Mouse (Mus musculus) Patski (cell line): ENCODE data around the gene Hpcal1. TPM values are rescaled to one million over a fixed set of nuclear protein-coding genes. Genes with fewer than 3 reads are reported as not detected.
A peak's percentile ranks its signal among the peaks of the same experiment; 100 is the strongest.

Experiments
- ATAC-seq: fragments of 100-300 bp; one replicate; pipeline ENCODE4 v1.8.0; 2021
- CTCF ChIA-PET: fragments of 350-600 bp; sonication (Branson Sonifier 250); formaldehyde crosslinking; loops from one replicate; lab custom pipeline; 2022; ENCODE audit warnings: inconsistent platforms; lab: Charles Lee
- POLR2A ChIA-PET: fragments of 350-600 bp; sonication (Branson Sonifier 250); formaldehyde crosslinking; loops from one replicate; lab custom pipeline; 2022; ENCODE audit warnings: antibody characterized with exemption, inconsistent platforms; lab: Charles Lee
- DNase-seq: peaks from one replicate; pipeline ENCODE4 v3.0.0-alpha.2; 2011; ENCODE audit warnings: low read depth, low spot score
- H3K27me3 ChIP-seq: fragments of 371-371 bp; one replicate; pipeline ENCODE4 v1.5.1; 2021
- CTCF ChIP-seq: fragments of 100-300 bp; IDR thresholded peaks from one replicate; pipeline ENCODE4 v1.5.1; 2021
- in situ Hi-C: fragments of 300-500 bp; cut with MboI; formaldehyde crosslinking; loops from 3 replicates; pipeline ENCODE4 v1.11.1; 2018; ENCODE audit warnings: low pct_unique_long_range_greater_than_20kb, mixed read lengths
- polyA plus RNA-seq: library from polyadenylated mRNA; unstranded; gene quantifications from one replicate; pipeline ENCODE4 v1.2.3, GENCODE M21; 2021

Hpcal1 gene
- polyA plus RNA-seq, 1 experiment from 2014 or later: 39.5 TPM

DNA sequence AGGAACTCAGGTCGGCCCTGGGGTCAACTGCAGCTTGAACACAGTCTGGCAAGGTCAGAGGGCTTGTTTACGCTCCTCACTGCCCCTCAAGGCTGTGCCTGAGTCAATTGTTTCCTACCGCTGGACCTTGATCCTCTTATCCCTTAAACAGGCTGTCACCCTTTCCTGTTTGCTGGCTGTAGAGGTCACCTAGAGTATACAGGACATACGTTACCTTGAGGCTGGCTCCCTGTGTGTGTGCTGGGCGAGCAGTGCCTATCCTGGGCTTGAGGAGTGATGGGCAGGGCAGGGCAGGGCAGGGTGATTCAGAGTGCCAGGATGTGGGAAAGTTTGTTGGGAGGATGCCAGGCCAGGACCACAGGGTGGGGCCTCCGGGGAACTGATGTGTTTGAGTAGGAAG lies 47.8 kb downstream of the Hpcal1 start:
- in situ Hi-C loops: loop anchor here (25.0 kb wide), 1 partner anchor 876 kb away; no protein-coding TSS in a partner anchor
- H3K27me3 ChIP-seq: no peaks in the 10 kb centered on the region
- ATAC-seq (peak; percentile 60), DNase-seq (no peak)
- TF ChIP-seq CTCF: no peak
- ChIA-PET POLR2A (interaction anchor here (0.9 kb wide), 1 partner anchor 180 kb away, joined by 5 read pairs; no protein-coding TSS in a partner anchor), CTCF (no interaction called here)

DNA sequence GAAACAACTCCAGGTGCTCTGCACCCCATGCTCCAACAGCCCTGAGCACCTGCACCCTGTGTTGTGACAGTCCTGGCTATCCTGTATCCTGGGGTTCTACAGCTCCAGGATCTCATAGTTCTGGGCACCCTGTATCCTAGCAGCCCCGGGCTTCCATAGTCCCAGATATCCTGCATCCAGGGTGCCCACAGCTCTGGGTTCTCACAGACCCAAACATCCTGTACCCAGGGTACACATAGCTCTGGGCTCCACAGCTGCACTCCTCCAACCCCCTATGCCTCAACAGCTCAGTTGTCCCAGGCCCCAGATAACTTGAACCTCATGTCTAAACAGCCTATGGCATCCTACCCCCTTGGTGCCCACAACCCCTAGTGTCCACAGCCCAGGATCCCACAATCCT lies 49.6 kb downstream of the Hpcal1 start:
- ChIA-PET POLR2A (no interaction called here), CTCF (no interaction called here)
- no peaks in the 10 kb centered on the region for H3K27me3 ChIP-seq
- TF ChIP-seq CTCF: no peak
- no peak for ATAC-seq
- no peak for DNase-seq
- in situ Hi-C loops: loop anchor here (25.0 kb wide), 1 partner anchor 878 kb away; no protein-coding TSS in a partner anchor

DNA sequence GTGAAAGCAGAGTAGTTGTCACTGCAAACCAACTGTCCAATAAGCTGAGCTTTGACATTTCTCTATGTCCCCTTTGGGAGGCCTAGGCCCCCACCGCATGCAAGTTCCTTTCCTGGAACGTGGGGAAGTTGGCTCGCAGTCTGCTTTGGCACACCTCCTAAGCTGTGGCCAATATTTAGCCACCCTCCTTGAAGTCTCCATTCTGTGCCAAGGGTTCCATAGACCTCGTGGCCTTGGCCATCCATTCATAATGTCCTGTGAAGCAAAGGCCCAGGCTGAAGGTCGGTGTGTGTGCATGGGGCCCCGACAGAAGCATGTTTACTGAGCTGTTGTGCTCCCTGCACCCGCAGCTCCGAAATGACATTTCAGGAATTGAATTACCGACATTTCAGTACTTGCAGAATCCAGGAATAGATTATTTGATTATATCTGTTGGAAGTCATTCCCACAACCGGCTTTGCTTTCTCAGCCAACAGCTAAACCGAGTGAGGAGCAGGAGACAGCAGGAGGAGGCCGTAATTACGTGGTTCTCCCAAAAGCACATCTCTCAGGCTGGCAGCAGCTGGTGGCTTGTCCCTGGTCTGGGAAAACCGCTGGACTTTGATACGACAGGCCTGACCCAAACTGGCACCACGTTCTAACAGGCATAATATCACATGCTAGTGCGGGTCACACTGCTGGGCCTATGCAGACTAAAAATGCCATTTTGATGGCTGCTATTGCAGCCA lies 51.1 kb downstream of the Hpcal1 start:
- no peak for TF ChIP-seq CTCF
- CTCF ChIA-PET: no interaction called here
- in situ Hi-C loops: loop anchor here (25.0 kb wide), 1 partner anchor 880 kb away; no protein-coding TSS in a partner anchor
- POLR2A ChIA-PET: no interaction called here
- no peaks in the 10 kb centered on the region for H3K27me3 ChIP-seq
- ATAC-seq (no peak), DNase-seq (no peak)

DNA sequence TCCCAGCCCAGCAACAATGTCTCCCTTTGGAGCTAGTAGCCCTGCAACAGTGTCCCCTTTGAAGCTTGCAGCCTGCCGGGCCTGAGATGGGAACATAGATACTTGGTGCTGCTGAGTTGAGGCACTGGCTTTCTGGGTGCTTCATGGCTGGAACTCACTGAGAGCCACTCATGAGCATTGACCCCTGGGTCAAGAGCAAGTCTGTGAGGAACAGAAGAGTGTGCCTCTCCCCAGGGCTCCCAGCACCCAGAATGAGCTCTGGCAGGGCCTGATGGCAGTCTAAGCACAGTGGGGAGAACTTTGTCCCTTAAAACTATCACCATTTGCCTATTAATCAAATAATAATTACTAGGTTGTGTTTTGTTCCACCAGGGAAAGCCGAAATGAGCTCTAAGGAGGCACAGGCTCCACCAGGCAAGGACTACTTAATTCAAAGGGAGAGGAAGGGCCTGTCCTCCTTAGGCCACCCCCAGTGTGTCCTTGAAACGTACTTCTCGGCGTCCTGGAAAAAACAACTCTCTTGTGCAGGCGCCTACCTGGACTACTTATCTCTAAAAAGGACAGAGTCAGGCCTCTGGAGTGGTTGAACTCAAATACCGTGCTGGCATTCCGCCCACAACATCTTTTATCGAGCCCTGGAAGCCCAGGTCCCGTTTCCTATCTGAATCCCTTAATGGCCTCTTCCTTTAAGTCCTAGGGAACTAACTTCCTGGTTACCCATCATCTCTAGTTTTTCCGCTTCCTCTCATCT lies 52.1 kb downstream of the Hpcal1 start:
- in situ Hi-C loops: loop anchor here (25.0 kb wide), 1 partner anchor 880 kb away; no protein-coding TSS in a partner anchor
- no peak for TF ChIP-seq CTCF
- no peaks in the 10 kb centered on the region for H3K27me3 ChIP-seq
- ChIA-PET CTCF (no interaction called here), POLR2A (no interaction called here)
- DNase-seq: no peak
- no peak for ATAC-seq

DNA sequence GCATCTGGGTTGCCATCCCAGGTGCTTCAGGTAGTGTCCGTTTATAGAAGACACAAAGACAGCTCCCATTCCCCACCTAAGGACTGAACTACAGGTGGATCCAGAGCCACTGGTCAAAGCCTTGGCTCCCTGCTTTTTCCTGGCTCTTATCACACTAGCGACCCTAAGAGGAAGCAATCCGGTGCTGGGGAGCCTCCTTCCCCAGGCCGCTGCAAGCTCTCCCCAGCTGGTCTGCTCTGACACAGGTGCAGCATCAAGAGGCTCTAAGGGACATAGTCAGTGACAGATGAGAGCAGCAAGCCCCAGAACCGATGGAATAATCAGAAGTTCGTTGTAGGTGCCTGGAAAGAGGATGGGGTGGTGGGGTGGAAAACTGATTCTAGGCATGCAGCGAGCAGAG lies 54.8 kb downstream of the Hpcal1 start:
- ATAC-seq: no peak
- POLR2A ChIA-PET: no interaction called here
- no peaks in the 10 kb centered on the region for H3K27me3 ChIP-seq
- no peak for TF ChIP-seq CTCF
- DNase-seq: no peak
- in situ Hi-C loops: loop anchor here (25.0 kb wide), 1 partner anchor 883 kb away; no protein-coding TSS in a partner anchor
- CTCF ChIA-PET: no interaction called here

DNA sequence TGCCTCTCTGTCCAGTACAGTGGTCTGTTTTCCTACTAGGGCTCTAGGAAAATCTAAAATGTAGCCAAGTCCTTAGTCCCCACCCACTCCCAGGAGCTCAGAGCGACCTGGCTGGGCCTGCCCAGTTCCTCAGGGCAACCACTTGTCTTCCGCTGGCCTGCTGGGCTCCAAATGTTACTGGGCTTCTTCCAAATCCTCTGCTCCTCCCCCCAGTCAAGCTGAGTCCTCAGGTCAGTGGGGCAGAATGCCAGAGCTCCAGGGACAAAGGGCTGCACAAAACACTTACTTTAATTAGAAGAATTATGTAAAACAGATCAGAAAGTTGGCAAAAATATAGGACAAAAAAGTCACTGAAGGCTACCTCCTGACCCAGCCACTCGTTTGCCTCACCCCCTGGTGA lies 56.1 kb downstream of the Hpcal1 start:
- ChIA-PET POLR2A (interaction anchor here (0.6 kb wide), 2 partner anchors 26 to 149 kb away, joined by 3 read pairs; no protein-coding TSS in a partner anchor), CTCF (no interaction called here)
- in situ Hi-C loops: loop anchor here (25.0 kb wide), 1 partner anchor 884 kb away; no protein-coding TSS in a partner anchor
- no peak for TF ChIP-seq CTCF
- H3K27me3 ChIP-seq: no peaks in the 10 kb centered on the region
- DNase-seq: no peak
- no peak for ATAC-seq

DNA sequence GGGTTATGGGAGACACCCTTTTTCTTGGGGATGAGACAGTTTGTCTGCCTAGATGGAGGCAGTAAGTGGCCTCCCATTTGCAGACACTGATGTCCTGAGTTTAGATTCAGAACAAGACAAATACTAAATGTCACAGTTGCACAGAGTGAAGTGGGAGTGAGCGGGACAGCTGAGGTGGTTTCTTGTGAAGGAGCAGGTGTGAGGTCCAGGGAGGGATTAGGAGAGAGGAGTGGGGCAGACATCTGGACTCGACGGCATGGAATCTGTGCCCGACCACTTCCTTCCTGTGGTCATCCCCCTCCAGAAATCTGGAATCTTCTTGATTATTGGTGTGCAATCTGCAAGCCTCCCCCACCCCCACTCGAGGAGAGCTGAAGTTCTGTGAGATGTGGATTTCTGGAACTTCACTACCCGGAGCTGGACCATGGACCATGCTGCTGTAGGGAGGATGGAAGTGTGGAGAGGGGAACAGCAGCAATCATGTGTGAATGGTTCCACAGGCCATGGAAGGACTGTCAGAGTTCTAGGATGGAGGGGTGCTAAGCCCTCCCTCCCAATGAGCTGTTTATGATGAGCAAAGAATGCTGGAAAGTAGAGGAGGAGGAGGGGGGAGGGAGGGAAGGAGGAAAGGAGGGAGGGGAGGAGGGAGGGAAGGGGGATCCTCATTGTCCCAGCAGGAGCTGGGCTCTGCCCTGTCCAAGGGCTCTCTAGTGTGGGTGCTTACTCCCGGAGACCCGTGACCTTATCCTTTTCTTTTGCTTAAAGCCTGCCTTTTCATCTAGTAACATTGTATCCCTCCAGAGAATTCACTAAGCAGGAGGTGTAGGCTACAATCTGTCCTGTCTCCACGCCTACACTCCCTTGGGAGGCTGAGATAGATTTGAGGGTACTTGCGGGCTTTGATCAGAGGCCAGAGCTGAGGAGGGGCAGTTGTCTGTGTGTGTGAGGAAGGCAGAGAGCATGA lies 56.8 kb downstream of the Hpcal1 start:
- in situ Hi-C loops: loop anchor here (25.0 kb wide), 1 partner anchor 885 kb away; no protein-coding TSS in a partner anchor
- ATAC-seq: no peak
- POLR2A ChIA-PET: no interaction called here
- H3K27me3 ChIP-seq: no peaks in the 10 kb centered on the region
- no peak for DNase-seq
- CTCF ChIA-PET: no interaction called here
- TF ChIP-seq CTCF: no peak

DNA sequence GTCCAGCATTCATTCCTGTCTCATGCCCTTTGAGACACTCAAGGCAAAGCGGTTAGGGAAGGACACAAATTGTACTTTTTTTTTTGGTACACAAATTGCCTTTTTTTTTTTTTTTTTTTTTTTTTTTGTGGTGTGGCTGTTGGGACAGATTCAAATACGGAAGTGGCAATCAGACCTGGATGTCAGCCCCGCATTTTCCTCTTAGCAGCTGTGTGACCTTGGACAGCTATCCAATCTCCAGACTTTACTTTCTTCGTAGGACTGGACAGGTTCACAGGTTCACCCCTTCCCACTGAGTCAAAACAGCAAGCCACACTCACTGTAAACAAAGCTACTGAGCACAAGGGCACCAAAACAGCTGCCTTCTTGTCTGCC lies 57.5 kb downstream of the Hpcal1 start:
- CTCF ChIA-PET: no interaction called here
- TF ChIP-seq CTCF: no peak
- DNase-seq (no peak), ATAC-seq (no peak)
- in situ Hi-C loops: loop anchor here (25.0 kb wide), 1 partner anchor 886 kb away; no protein-coding TSS in a partner anchor
- POLR2A ChIA-PET: no interaction called here
- H3K27me3 ChIP-seq: no peaks in the 10 kb centered on the region

DNA sequence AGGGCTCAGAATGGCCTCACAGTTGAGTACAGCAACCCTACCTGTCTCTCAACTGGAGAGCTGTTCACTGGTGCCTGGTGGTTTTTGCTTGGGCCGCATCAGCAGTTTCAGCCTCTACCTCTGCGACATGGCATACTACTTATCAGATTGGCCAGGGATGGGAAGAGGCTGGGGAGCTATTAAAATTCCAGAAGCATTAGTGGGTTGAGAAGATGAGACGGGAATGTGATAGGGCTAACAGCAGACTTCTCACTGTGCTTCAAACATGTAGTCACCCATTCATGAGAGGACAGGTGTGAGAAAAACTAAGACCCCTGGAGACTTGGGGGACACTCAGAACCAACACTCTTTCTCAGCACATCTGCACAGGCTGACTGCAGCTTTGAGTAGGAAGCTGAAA lies 59.1 kb downstream of the Hpcal1 start:
- CTCF ChIA-PET: interaction anchor here (1.0 to 1.3 kb wide), 4 partner anchors 12 to 83 kb away, joined by 3 read pairs; no protein-coding TSS in a partner anchor
- DNase-seq (no peak), ATAC-seq (peak; percentile 69)
- no peaks in the 10 kb centered on the region for H3K27me3 ChIP-seq
- in situ Hi-C loops: loop anchor here (25.0 kb wide), 1 partner anchor 887 kb away; no protein-coding TSS in a partner anchor
- TF ChIP-seq CTCF: no peak
- POLR2A ChIA-PET: interaction anchor here (0.6 to 0.8 kb wide), 3 partner anchors 38 to 61 kb away, joined by 3 read pairs; no protein-coding TSS in a partner anchor
